Mouse (Mus musculus): ENCODE results near the gene Gm6899.

GRCm38 (mm10) chr11:26585409-26586366 is 7.4 kb upstream of the Gm6899 start:
- TF ChIP-seq POLR2A (IDR thresholded peaks at IDR 0.05; ENCODE audit: low read depth, low read length), result no peak
- no peak for TF ChIP-seq CTCF (IDR thresholded peaks at IDR 0.05; ENCODE audit: extremely low read depth, insufficient read depth, insufficient read length, insufficient replicate concordance)
